In the genomic region with DNA sequence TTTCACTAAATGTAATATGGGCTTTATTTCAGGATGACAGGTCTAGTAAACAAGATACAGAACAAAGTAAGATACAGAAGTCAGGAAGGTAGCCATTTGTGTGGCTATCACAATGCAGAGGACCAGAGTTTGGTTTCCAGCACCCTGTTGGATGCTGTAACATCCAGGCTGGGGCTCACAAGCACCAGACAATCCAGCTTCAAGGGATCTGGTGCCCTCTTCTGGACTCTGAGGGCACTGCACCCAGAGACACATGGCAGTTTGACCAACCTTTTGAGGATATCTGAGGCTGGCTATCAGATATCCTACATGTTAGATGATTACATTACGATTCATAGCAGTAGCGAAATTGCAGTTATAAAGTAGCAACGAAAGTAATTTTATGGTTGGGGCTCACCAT, we compare ENCODE assay signal across 14 mouse cellular contexts. TPM values are rescaled to one million over a fixed set of nuclear protein-coding genes. Genes with fewer than 3 reads are reported as not detected.
A peak's percentile ranks its signal among the peaks of the same experiment; 100 is the strongest.
DNase-seq lines count a peak whose midpoint lies in the region; ATAC-seq and TF ChIP-seq lines count a peak whose summit lies in the region.
"Had no signal": no experiment of that assay in that cellular context is flagged by ENCODE, and none has a peak within 500 bp of the region (broad histone marks: within the 10 kb centered on the region; RNA-seq: fewer than 3 reads in every experiment).

No protein-coding gene starts in this region.

- TF ChIP-seq CTCF in liver, adult 2 months (IDR thresholded peaks at IDR 0.05; ENCODE audit: low read depth, low read length): peak; percentile 52
- peak; percentile 61 for TF ChIP-seq CTCF in G1E (IDR thresholded peaks at IDR 0.05; ENCODE audit: low read depth, low read length)

- ATAC-seq in CD4-positive, CD25-positive, alpha-beta regulatory T cell, adult 4 months: no peak
- ATAC-seq in liver, embryonic 12.5 days: no peak
- no peak for ATAC-seq in G1E (ENCODE audit: extremely low read depth, insufficient number of reproducible peaks, low FRiP score, poor library complexity, severe bottlenecking)
- ATAC-seq in megakaryocyte, adult 5-6 weeks (ENCODE audit: poor library complexity, severe bottlenecking): peak; percentile 47
- no peak for ATAC-seq in forebrain, embryonic 13.5 days

- peaks cover 13% of the 10 kb centered on the region for H3K36me3 ChIP-seq in liver, adult 2 months (ENCODE audit: control insufficient read depth, insufficient read depth, low read length)
- H3K36me3 ChIP-seq in liver, embryonic 12.5 days: peaks cover 49% of the 10 kb centered on the region
- peaks cover 71% of the 10 kb centered on the region for H3K36me3 ChIP-seq in G1E (replicated peaks)
- peaks cover 18% of the 10 kb centered on the region for H3K36me3 ChIP-seq in forebrain, embryonic 13.5 days (ENCODE audit: poor library complexity, severe bottlenecking)

- no peak overlapping the region for H3K4me3 ChIP-seq in liver, adult 2 months (ENCODE audit: insufficient read depth, low read depth, low read length)
- no peak overlapping the region for H3K4me3 ChIP-seq in liver, embryonic 12.5 days
- no peak overlapping the region for H3K4me3 ChIP-seq in G1E (ENCODE audit: low read depth, low read length)
- H3K4me3 ChIP-seq in forebrain, embryonic 13.5 days: no peak overlapping the region
- H3K4me3 ChIP-seq: forebrain, embryonic 10.5 days; heart, embryonic 13.5 days; myocyte had no signal

- no peak overlapping the region for H3K9ac ChIP-seq in liver, adult 2 months (ENCODE audit: low read depth, low read length)
- H3K9ac ChIP-seq in liver, embryonic 12.5 days: no peak overlapping the region
- no peak overlapping the region for H3K9ac ChIP-seq in forebrain, embryonic 13.5 days
- H3K9ac ChIP-seq: heart, embryonic 13.5 days had no signal

- H3K27me3 ChIP-seq in liver, adult 2 months (ENCODE audit: control insufficient read depth, insufficient read depth, low read length): no peaks in the 10 kb centered on the region
- no peaks in the 10 kb centered on the region for H3K27me3 ChIP-seq in liver, embryonic 12.5 days (replicated peaks)
- no peaks in the 10 kb centered on the region for H3K27me3 ChIP-seq in G1E (ENCODE audit: insufficient read depth, low read length)
- no peaks in the 10 kb centered on the region for H3K27me3 ChIP-seq in forebrain, embryonic 13.5 days
- H3K27me3 ChIP-seq: heart, embryonic 13.5 days had no signal

- no peak for TF ChIP-seq POLR2A in liver, adult 2 months (IDR thresholded peaks at IDR 0.05; ENCODE audit: extremely low read depth, insufficient read depth, low read length)

- H3K4me1 ChIP-seq in liver, adult 2 months (ENCODE audit: control insufficient read depth, insufficient read depth, low read length): no peaks in the 10 kb centered on the region
- no peaks in the 10 kb centered on the region for H3K4me1 ChIP-seq in liver, embryonic 12.5 days
- peaks cover 8% of the 10 kb centered on the region for H3K4me1 ChIP-seq in G1E (ENCODE audit: insufficient read depth, low read depth, low read length)
- H3K4me1 ChIP-seq in forebrain, embryonic 13.5 days: no peaks in the 10 kb centered on the region
- H3K4me1 ChIP-seq: forebrain, embryonic 10.5 days; heart, embryonic 13.5 days had no signal

- H3K4me2 ChIP-seq in liver, embryonic 12.5 days: no peak overlapping the region
- no peak overlapping the region for H3K4me2 ChIP-seq in forebrain, embryonic 13.5 days
- H3K4me2 ChIP-seq: heart, embryonic 13.5 days had no signal

- H3K27ac ChIP-seq in liver, adult 2 months (replicated peaks; ENCODE audit: insufficient read depth, low read depth, low read length): no peak overlapping the region
- no peak overlapping the region for H3K27ac ChIP-seq in liver, embryonic 12.5 days
- no peak overlapping the region for H3K27ac ChIP-seq in forebrain, embryonic 13.5 days
- H3K27ac ChIP-seq: forebrain, embryonic 10.5 days; heart, embryonic 13.5 days had no signal

- H3K79me2 ChIP-seq in liver, adult 2 months (ENCODE audit: control insufficient read depth, insufficient read depth, low read length): no peaks in the 10 kb centered on the region

- DNase-seq in CD4-positive, CD25-positive, alpha-beta regulatory T cell, adult 2 months (ENCODE audit: low read depth, low spot score): peak; percentile 59
- DNase-seq in liver, adult 2 months (ENCODE audit: extremely low read depth, low read depth, low spot score): no peak
- no peak for DNase-seq in G1E (ENCODE audit: low spot score)
- DNase-seq in gastrocnemius, adult 8-10 months (ENCODE audit: low spot score in 2 of 2): no peak
- DNase-seq: adrenal gland, postnatal 10 days; cerebellum, postnatal 14 days; right cerebral cortex, postnatal 14 days had no signal

- H3K9me3 ChIP-seq in liver, embryonic 12.5 days (replicated peaks): peaks cover 7% of the 10 kb centered on the region; the same call in 1 of the 2 replicates
- peaks cover 5% of the 10 kb centered on the region for H3K9me3 ChIP-seq in G1E (replicated peaks)
- H3K9me3 ChIP-seq in forebrain, embryonic 13.5 days (replicated peaks): peaks cover 8% of the 10 kb centered on the region; the same call in 1 of the 2 replicates

- 98% methylated on average over 3 of the region's 3 CpGs for WGBS in liver, adult 2 months
- WGBS in liver, embryonic 12.5 days (ENCODE audit: insufficient replicate concordance): 85% methylated on average over 3 of the region's 3 CpGs
- WGBS in forebrain, embryonic 13.5 days: 96% methylated on average over 3 of the region's 3 CpGs

RNA-seq across cellular contexts. Expression of a gene that starts 14.8 kb away (rescaled TPM):
- polyA plus RNA-seq in CD4-positive, CD25-positive, alpha-beta regulatory T cell, adult 4 months (2017; shearing (Covaris generic)): 100 to 1,000 TPM; 138 to 156 TPM
- 45.2 and 49.6 TPM in 2 replicates for total RNA-seq in liver, adult 2 months (2014; rRNA removed)
- 90.7 and 101 TPM in 2 replicates for polyA plus RNA-seq in liver, adult 2 months (2012; rRNA removed)
- 165 and 172 TPM in 2 replicates for polyA plus RNA-seq in liver, embryonic 12.5 days (2016; fragmentation: Nextera tagmentation; extraction: Ambion mirVana)
- total RNA-seq in G1E (2014; fragmentation: Nextera tagmentation): 259 and 329 TPM in 2 replicates
- total RNA-seq in G1E (2017): 278 and 280 TPM in 2 replicates
- 226 and 248 TPM in 2 replicates for polyA plus RNA-seq in G1E (2012)
- 109 and 112 TPM in 2 replicates for total RNA-seq in megakaryocyte, adult 5-6 weeks (2015)
- total RNA-seq in megakaryocyte, adult 5-6 weeks (2017): 141 and 168 TPM in 2 replicates
- total RNA-seq in gastrocnemius, adult 8-10 months (2022): 10 to 100 TPM; 69.5 to 78.3 (median 73.0) TPM
- polyA plus RNA-seq in forebrain, embryonic 13.5 days (2015; fragmentation: Nextera tagmentation; extraction: Ambion mirVana): 99.8 and 105 TPM in 2 replicates

RNA-seq across cellular contexts. Expression of a gene that starts 29.4 kb away (rescaled TPM):
- polyA plus RNA-seq in CD4-positive, CD25-positive, alpha-beta regulatory T cell, adult 4 months (2017; shearing (Covaris generic)): 100 to 1,000 TPM; 139 to 156 TPM
- total RNA-seq in liver, adult 2 months (2014; rRNA removed): 53.0 and 57.7 TPM in 2 replicates
- 15.1 and 17.9 TPM in 2 replicates for polyA plus RNA-seq in liver, adult 2 months (2012; rRNA removed)
- 72.1 and 73.6 TPM in 2 replicates for polyA plus RNA-seq in liver, embryonic 12.5 days (2016; fragmentation: Nextera tagmentation; extraction: Ambion mirVana)
- total RNA-seq in G1E (2014; fragmentation: Nextera tagmentation) (115 and 118 TPM in 2 replicates), G1E (2017) (154 and 155 TPM in 2 replicates)
- polyA plus RNA-seq in G1E (2012): 42.1 and 58.6 TPM in 2 replicates
- 126 and 130 TPM in 2 replicates for total RNA-seq in megakaryocyte, adult 5-6 weeks (2015)
- total RNA-seq in megakaryocyte, adult 5-6 weeks (2017): 115 and 132 TPM in 2 replicates
- total RNA-seq in gastrocnemius, adult 8-10 months (2022): 10 to 100 TPM; 11.9 to 15.8 (median 13.6) TPM
- 122 TPM in 2 replicates for polyA plus RNA-seq in forebrain, embryonic 13.5 days (2015; fragmentation: Nextera tagmentation; extraction: Ambion mirVana)

RNA-seq across cellular contexts. Expression of a gene that starts 29.6 kb away (rescaled TPM):
- polyA plus RNA-seq in CD4-positive, CD25-positive, alpha-beta regulatory T cell, adult 4 months (2017; shearing (Covaris generic)): 10 to 100 TPM; 13.9 to 24.9 TPM
- 26.2 and 29.4 TPM in 2 replicates for total RNA-seq in liver, adult 2 months (2014; rRNA removed)
- 70.8 and 82.8 TPM in 2 replicates for polyA plus RNA-seq in liver, adult 2 months (2012; rRNA removed)
- 22.1 and 22.4 TPM in 2 replicates for polyA plus RNA-seq in liver, embryonic 12.5 days (2016; fragmentation: Nextera tagmentation; extraction: Ambion mirVana)
- 90.9 and 98.0 TPM in 2 replicates for total RNA-seq in G1E (2014; fragmentation: Nextera tagmentation)
- total RNA-seq in G1E (2017): 39.2 and 44.0 TPM in 2 replicates
- polyA plus RNA-seq in G1E (2012): 94.6 and 96.1 TPM in 2 replicates
- 14.3 and 18.5 TPM in 2 replicates for total RNA-seq in megakaryocyte, adult 5-6 weeks (2015)
- 19.7 and 26.8 TPM in 2 replicates for total RNA-seq in megakaryocyte, adult 5-6 weeks (2017)
- 10 to 100 TPM in 1 of 4 experiments, 1 to 10 TPM in 3; 7.8 to 11.7 (median 9.1) TPM for total RNA-seq in gastrocnemius, adult 8-10 months (2022)
- polyA plus RNA-seq in forebrain, embryonic 13.5 days (2015; fragmentation: Nextera tagmentation; extraction: Ambion mirVana): 35.1 and 41.5 TPM in 2 replicates
